Mouse (Mus musculus) megakaryocyte progenitor cell, adult 5-6 weeks (primary cell): ENCODE results near the gene Vps45. TPM values are rescaled to one million over a fixed set of nuclear protein-coding genes. Genes with fewer than 3 reads are reported as not detected.
A peak's percentile ranks its signal among the peaks of the same experiment; 100 is the strongest.

Experiments used
- ATAC-seq: replicated peaks from 2 replicates; pipeline ENCODE4 v1.8.0; 2016; ENCODE audit warnings: mild to moderate bottlenecking, moderate TSS enrichment, inconsistent platforms; ENCODE audit not compliant: poor library complexity
- total RNA-seq, 2 experiments: library from RNA; stranded (forward) in 1 of 2; stranded (reverse) in 1 of 2; fragments of 157-497, 149-512 nt in 1 of 2; fragments of 200-1000 nt in 1 of 2; gene quantifications; 2 replicates each; pipeline versions ENCODE4 v1.2.3 to v1.2.4; 2015 to 2017

Gene Vps45
- total RNA-seq, 2 experiments from 2014 or later: 10.9 to 28.4 TPM

GRCm38 (mm10) chr3:96039857-96040662 lies 18.2 kb downstream of the Vps45 start:
- no peak for ATAC-seq

- ATAC-seq: no peak
Observed at GRCm38 (mm10) chr3:96038851-96039250, 19.4 kb downstream of the Vps45 start.

GRCm38 (mm10) chr3:96038156-96038555 lies 20.1 kb downstream of the Vps45 start:
- no peak for ATAC-seq

GRCm38 (mm10) chr3:96036796-96037195 lies 21.5 kb downstream of the Vps45 start:
- ATAC-seq: no peak

GRCm38 (mm10) chr3:96033046-96033445 lies 25.2 kb downstream of the Vps45 start:
- ATAC-seq: peak; percentile 80

- no peak; the same call in 1 of the 2 replicates for ATAC-seq
Observed at GRCm38 (mm10) chr3:96032652-96033017, 25.6 kb downstream of the Vps45 start.

- ATAC-seq: peak; percentile 69
Observed at GRCm38 (mm10) chr3:96031991-96032651, 26.1 kb downstream of the Vps45 start.

- ATAC-seq: no peak
Observed at GRCm38 (mm10) chr3:96029766-96030165, 28.5 kb downstream of the Vps45 start.

GRCm38 (mm10) chr3:96029336-96029735 lies 28.9 kb downstream of the Vps45 start:
- ATAC-seq: no peak

GRCm38 (mm10) chr3:96027875-96028274 lies 30.4 kb downstream of the Vps45 start:
- ATAC-seq: no peak

GRCm38 (mm10) chr3:96027145-96027544 lies 31.1 kb downstream of the Vps45 start:
- ATAC-seq: peak; percentile 68

GRCm38 (mm10) chr3:96021421-96022128 lies 36.7 kb downstream of the Vps45 start:
- ATAC-seq: 0 out of 2 replicates have a peak, but pooled peaks have one; percentile 26

- ATAC-seq: no peak
Observed at GRCm38 (mm10) chr3:96020735-96021134, 37.5 kb downstream of the Vps45 start.

GRCm38 (mm10) chr3:96017461-96017860 lies 40.8 kb downstream of the Vps45 start:
- peak; percentile 29; the same call in 1 of the 2 replicates for ATAC-seq

- 0 out of 2 replicates have a peak, but pooled peaks have one; percentile 26 for ATAC-seq
Observed at GRCm38 (mm10) chr3:96016257-96016889, 41.9 kb downstream of the Vps45 start.

GRCm38 (mm10) chr3:96015681-96016080 lies 42.6 kb downstream of the Vps45 start:
- no peak for ATAC-seq

GRCm38 (mm10) chr3:96012805-96013204 lies 45.5 kb downstream of the Vps45 start:
- ATAC-seq: no peak

GRCm38 (mm10) chr3:96008463-96008862 lies 49.8 kb downstream of the Vps45 start:
- no peak for ATAC-seq

- ATAC-seq: no peak
Observed at GRCm38 (mm10) chr3:96001560-96001959, 56.7 kb downstream of the Vps45 start.

- peak; percentile 34 for ATAC-seq
Observed at GRCm38 (mm10) chr3:96000921-96001501, 57.3 kb downstream of the Vps45 start.
